Mouse (Mus musculus): ENCODE data around the gene Lrrc25.
A peak's percentile ranks its signal among the peaks of the same experiment; 100 is the strongest.
"Not testable (repeated sequence)": the region's sequence is repeated elsewhere in the genome, so short reads cannot be mapped to it uniquely, and the experiment has no call there.

The Lrrc25 gene

DNA sequence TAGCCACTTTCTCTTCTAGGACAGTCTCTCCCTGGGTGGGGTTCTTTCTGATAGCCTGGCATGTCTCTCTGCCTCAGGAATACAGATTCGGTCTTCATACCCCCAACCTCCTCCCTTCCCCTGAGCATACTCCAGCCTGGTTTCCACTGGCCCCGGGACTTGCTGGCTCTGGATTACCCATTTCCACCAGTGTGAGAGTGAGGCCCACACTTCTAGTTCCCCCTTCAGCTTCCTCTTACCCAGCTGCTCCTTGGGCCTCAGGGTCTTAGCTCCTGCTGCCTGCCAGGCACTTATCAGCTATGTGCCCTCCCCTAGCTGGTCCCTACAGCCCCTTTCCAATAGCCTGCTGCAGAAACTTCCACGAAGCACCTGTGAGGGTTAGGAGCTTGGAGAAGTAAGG lies at the start of gene Lrrc25:
Gene Lrrc25, plus strand, starts transcription at position 262 of the 400 bp plus-strand sequence.
- DNase-seq = no peak

DNA sequence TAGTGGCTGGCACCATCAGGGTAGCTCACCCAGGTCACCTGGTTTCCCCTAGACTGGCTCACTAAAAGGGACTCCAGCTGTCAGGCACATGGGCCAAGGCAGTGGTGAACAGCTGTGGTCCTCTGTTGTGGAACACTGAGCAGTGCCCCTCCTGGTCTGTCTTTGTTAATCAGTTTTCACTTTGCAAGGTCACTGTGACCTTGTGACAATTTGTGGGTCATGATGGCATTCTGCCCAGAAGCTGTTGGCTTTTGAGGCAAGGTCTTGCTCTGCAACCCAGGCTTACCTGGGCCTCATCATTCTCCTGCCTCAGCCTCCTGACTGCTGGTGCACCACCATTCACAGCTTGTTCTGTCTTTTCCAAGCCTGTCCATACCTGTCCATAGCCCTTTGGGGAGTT lies 45.6 kb upstream of the Lrrc25 start:
- no peak for DNase-seq

GRCm38 (mm10) chr8:70570990-70571389 lies 45.0 kb upstream of the Lrrc25 start:
- DNase-seq = no peak

DNA sequence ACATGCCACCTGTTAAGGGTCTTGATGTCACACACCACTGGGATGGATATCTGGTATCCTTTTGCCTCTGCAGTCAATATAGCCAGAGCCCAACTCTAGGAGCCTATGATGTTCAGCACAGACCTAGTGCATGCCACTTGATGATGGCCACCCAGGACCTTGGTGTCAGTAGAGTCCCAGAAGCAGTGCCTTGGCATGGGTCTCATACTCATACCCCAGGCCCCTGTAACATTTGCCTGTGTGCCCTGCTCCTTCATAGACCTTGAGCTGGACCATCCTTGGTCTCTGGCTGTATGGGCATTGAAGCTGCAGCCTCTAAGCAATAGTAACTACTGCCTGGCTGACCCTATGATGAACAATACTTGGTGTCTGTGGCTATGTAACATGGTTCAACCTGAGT lies 41.7 kb upstream of the Lrrc25 start:
- no peak for DNase-seq

GRCm38 (mm10) chr8:70574915-70575314 lies 41.0 kb upstream of the Lrrc25 start:
- DNase-seq = peak; percentile 60

DNA sequence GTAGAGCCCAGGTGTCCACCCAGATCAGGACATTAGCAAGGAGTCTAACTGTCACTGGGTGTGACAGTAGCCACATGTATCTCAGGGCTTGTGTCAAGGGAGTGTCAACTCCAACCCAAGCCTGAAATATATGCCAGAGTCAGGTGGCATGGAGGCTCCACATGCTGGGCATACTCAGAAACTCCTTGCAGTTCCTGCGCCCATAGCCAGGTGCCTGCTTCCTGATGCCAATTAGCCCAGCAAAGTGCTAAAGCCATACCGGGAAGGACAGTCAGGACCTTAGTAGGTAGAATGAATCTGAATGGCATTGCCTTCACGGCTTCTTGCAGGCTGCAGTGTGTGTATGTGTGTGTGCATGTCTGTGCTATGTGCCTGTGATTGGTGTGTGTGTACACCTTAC lies 38.7 kb upstream of the Lrrc25 start:
- no peak for DNase-seq

DNA sequence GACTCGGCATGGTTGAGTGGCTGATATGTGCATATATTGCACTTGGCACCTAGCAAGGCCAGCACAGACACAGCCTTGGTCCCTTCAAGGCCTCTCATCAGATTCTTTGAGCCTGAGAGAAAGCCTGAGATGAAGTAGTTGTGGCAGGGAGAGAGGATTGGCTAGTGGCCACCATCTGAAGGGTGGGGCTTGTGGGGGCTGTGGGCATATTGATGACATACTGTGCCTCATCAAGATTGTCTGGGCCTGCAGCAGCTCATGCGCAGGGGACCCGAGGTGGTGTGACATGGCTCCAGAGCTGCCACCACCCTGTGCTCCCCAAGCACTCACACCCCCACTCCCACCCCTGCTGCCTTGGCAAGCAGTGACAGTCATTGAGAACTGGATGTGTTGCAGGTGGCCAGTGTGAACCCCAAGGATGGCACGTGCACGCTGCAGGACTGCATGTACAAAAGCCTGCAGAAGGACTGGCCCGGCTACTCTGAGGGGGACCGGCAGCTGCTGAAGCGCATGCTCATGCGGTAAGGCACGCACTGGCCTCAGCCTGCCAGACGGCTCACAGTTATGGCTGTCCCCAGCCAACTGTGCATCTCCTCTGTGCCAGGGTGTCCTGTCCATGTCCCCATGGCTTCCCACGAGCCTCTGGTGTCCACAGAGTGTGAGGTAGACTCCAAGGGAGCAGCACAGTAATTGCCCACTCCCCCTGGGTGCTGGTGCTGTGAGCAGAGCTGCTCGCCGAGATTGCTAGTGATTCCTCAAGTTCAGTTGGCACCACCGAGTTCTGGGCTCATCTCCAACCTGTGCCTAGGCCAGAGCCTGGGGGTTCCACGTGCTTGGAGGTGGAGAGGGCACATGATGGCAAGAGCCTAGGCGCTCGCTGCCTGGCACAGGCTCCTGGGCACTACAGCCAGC lies 32.2 kb upstream of the Lrrc25 start:
- no peak for DNase-seq

GRCm38 (mm10) chr8:70584606-70585257 lies 31.2 kb upstream of the Lrrc25 start:
- no peak for DNase-seq

GRCm38 (mm10) chr8:70585258-70585652 lies 30.7 kb upstream of the Lrrc25 start:
- peak; percentile 68 for DNase-seq

GRCm38 (mm10) chr8:70587955-70588354 lies 28.0 kb upstream of the Lrrc25 start:
- not testable (repeated sequence) for DNase-seq

DNA sequence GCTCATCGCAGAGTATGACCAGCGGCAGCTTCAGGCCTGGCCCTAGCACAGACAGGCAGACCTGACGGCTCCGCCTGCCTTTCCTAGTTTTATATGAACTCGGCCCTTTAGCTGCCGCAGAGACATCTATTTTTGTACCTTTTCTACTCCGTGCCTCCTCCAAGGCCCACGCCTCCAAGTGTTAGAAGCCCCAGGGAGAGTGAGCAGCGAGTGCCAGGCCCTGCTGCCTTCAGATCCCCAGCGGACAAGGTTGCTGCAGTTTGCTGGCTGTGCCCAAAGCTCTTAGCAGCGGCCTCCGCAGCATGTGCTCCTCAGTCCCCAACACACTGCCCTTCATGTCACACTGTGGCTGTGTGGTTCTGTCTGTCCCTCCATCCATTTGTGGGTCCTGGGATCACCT lies 24.4 kb upstream of the Lrrc25 start:
- no peak for DNase-seq

- DNase-seq = peak; percentile 42
These were observed 22.8 kb upstream of the Lrrc25 start for GRCm38 (mm10) chr8:70593173-70593572.

- peak; percentile 89 for DNase-seq
These were observed 21.9 kb upstream of the Lrrc25 start, which contains the start of gene Isyna1 for GRCm38 (mm10) chr8:70593961-70594609. Isyna1 (plus strand) TSS chr8:70594373.

DNA sequence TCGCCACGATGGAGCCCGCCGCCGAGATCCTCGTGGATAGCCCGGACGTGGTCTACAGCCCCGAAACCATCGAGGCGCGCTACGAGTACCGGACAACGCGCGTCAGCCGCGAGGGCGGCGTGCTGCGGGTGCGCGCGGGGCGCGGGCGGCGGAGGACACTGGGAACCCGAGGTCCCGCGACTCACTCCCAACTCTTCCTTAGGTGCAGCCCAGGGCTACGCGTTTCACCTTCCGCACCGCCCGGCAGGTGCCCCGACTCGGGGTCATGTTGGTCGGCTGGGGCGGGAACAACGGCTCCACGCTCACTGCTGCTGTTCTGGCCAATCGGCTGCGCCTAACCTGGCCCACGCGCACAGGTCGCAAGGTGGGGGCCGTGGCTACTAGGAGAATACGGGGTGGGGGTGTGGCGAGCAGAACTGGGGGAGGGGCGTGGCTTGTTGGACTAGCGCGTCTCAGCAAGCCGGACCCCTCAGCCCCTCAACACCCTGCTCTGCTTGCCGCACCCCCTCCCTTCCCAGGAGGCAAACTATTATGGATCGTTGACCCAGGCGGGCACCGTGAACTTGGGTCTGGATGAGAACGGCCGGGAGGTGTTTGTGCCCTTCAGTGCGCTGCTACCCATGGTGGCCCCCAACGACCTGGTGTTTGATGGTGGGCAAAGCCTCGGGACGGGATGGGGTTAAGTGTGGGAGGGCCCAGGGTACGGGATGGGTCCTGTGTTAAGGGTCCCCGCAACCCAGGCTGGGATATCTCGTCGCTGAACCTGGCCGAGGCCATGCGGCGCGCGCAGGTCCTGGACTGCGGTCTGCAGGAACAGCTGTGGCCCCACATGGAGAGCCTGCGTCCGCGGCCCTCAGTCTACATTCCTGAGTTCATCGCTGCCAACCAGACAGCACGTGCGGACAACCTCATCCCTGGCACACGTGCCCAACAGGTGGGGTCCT lies 21.1 kb upstream of the Lrrc25 start:
- DNase-seq = peak; percentile 30

GRCm38 (mm10) chr8:70595811-70596210 lies 20.1 kb upstream of the Lrrc25 start:
- DNase-seq = no peak

GRCm38 (mm10) chr8:70596216-70596615 lies 19.7 kb upstream of the Lrrc25 start:
- no peak for DNase-seq

DNA sequence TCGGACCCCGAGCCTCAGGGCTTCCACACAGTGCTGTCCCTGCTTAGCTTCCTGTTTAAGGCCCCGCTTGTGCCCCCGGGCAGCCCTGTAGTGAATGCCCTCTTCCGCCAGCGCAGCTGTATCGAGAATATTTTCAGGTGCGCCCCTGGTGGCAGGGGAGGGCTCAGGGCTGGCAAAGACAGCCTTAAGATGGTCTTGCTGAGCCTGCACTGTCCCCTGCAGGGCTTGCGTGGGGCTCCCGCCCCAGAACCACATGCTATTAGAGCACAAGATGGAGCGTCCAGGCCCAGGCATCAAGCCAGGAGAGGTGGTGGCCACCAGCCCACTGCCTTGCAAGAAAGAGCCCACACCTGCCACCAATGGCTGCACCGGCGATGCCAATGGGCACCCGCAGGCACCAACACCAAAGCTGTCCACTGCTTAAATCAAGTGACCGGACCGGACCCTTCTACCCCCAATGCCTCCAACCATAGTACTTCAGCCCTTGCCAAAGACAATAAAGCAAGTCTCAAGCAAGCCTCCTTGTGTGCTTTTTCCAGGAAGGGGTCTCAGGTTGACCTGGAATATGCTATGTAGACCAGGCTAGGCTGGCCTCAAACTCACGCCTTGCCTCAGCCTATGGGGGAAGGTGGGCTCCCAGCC lies 19.1 kb upstream of the Lrrc25 start:
- DNase-seq = no peak

DNA sequence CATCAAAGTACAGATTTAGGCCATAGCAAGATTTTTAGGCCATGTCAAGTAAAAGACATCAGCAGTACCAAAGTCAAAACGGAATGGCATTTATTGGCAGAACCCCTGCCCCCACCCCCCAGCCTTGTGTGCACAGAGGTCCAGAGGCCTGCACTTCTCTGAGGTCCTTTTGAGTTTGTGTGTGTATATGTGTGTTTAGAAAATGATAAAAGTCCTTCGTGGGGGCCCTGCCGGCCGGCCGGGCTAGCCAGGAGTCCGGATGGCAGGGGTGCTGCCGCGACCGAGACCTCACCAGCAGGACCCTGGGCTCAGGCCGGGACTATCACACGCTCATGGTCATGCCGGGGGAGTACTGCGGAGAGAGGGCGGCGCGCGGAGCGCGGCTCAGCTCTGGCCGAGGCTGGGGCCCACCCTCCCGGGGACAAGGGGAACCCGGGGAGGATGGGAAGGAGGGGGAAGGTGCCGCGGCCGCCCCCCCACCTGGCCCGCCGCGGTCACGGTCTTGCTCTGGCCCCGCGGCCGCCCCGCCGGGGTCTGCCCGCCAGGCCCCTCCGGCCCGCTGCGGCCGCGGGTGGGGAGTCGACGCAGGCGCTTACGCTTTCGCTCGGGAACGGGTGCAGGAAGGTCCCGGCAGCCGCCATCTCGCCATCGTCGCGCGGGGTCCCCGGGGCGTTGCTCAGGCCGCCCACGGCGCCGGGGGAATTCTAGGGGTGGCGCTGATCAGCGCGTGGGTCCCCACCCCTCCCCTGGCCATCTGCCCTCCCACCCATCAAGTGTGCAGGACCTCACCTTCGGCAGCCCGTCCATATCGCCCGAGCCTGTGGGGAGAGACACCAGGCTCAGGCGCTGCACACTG lies 18.3 kb upstream of the Lrrc25 start:
- no peak for DNase-seq

- peak; percentile 85 for DNase-seq
These were observed 17.7 kb upstream of the Lrrc25 start for GRCm38 (mm10) chr8:70598283-70598682.

GRCm38 (mm10) chr8:70598722-70599121 lies 17.2 kb upstream of the Lrrc25 start:
- no peak for DNase-seq
